Comparison of ENCODE assay signal across 8 mouse cellular contexts in the genomic region with DNA sequence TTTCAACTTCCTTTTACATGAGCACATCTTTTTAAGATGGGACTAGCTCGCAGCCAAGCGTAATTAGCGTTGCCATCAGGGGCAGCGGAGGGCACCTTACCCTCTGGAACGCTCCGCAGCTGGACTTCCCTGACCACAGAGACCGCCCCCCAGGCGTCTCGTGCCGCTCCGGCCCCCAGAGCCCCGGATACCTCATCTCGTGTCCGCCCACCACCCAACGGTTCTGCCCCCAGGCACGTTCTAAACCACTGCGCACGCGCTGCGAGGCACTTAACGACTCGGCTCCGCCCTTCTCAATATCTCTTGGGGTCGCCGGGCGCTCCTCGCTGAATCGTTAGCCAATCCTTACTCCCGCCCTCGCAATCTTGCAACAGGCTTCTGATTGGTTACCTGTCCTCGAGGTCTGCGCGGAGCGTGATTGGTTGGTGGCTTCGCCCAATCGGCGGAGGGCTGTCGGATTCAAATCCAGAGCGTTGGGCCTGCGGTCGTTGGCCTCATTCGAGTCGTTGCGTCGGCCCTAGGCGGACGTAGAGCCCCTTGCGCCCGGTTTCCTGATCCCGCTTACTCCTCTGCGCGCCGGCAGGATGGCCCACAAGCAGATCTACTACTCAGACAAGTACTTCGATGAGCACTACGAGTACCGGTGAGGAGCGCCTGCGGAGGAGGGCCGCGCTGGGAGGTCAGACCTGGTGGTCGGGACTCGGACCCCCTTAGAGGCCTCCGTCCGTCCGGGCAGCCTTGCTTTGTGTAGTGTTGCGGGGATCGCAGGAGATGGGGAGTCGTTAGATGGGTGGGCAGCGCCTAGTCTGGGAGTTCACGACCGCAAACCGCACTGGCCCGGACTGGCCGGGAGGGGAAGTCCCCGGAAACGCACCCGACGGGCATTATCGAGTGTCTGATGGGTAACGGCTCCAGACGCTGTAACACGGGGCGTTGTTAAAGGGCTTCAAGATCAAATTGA. TPM values are rescaled to one million over a fixed set of nuclear protein-coding genes. Genes with fewer than 3 reads are reported as not detected.
DNase-seq lines count a peak whose midpoint lies in the region; ATAC-seq lines count a peak whose summit lies in the region.

Gene Cks2, plus strand, starts transcription at position 404 of the 961 bp plus-strand sequence.

- peak within 1 kb of the TSS; percentile 80 for H3K4me2 ChIP-seq in heart, embryonic 13.5 days
- peak within 1 kb of the TSS; percentile 84 for H3K4me2 ChIP-seq in liver, embryonic 12.5 days
- H3K4me2 ChIP-seq in stomach, embryonic 15.5 days: peak within 1 kb of the TSS; percentile 62

- peaks cover 7% of the 10 kb centered on the region; the same call in 1 of the 2 replicates for H3K36me3 ChIP-seq in heart, embryonic 13.5 days
- peaks cover 22% of the 10 kb centered on the region for H3K36me3 ChIP-seq in liver, embryonic 12.5 days
- H3K36me3 ChIP-seq in stomach, embryonic 15.5 days: no peaks in the 10 kb centered on the region

- H3K9me3 ChIP-seq in heart, embryonic 13.5 days: no peaks in the 10 kb centered on the region
- no peaks in the 10 kb centered on the region for H3K9me3 ChIP-seq in liver, embryonic 12.5 days (replicated peaks)
- H3K9me3 ChIP-seq in stomach, embryonic 15.5 days: no peaks in the 10 kb centered on the region

- peak; percentile 99 for DNase-seq in CD4-positive, CD25-positive, alpha-beta regulatory T cell, adult 2 months (ENCODE audit: low read depth, low spot score)
- DNase-seq in fat pad, adult 2 months (ENCODE audit: extremely low read depth, low read depth, low spot score): peak; percentile 82
- DNase-seq in kidney, postnatal 10 days: peak; percentile 98
- DNase-seq in natural killer cell, adult 2 months (ENCODE audit: low spot score in 2 of 2): peak; percentile 97 to 98

- WGBS in heart, embryonic 13.5 days: under 1% methylated on average over 83 of the region's 83 CpGs
- WGBS in liver, embryonic 12.5 days (ENCODE audit: insufficient replicate concordance): 1% methylated on average over 83 of the region's 83 CpGs
- WGBS in stomach, embryonic 15.5 days: under 1% methylated on average over 83 of the region's 83 CpGs

- H3K27me3 ChIP-seq in heart, embryonic 13.5 days (replicated peaks): no peaks in the 10 kb centered on the region
- no peaks in the 10 kb centered on the region for H3K27me3 ChIP-seq in liver, embryonic 12.5 days (replicated peaks)
- no peaks in the 10 kb centered on the region for H3K27me3 ChIP-seq in stomach, embryonic 15.5 days (replicated peaks)

- H3K4me1 ChIP-seq in brown adipose tissue, adult 24 weeks (ENCODE audit: control insufficient read depth, insufficient read depth, insufficient read length, low read length): no peaks in the 10 kb centered on the region
- peaks cover 32% of the 10 kb centered on the region for H3K4me1 ChIP-seq in heart, embryonic 13.5 days
- peaks cover 49% of the 10 kb centered on the region for H3K4me1 ChIP-seq in liver, embryonic 12.5 days
- H3K4me1 ChIP-seq in stomach, embryonic 15.5 days: peaks cover 16% of the 10 kb centered on the region; the same call in 1 of the 2 replicates

- peak within 1 kb of the TSS; percentile 94 for H3K9ac ChIP-seq in heart, embryonic 13.5 days
- peak within 1 kb of the TSS; percentile 99 for H3K9ac ChIP-seq in liver, embryonic 12.5 days
- H3K9ac ChIP-seq in stomach, embryonic 15.5 days: peak within 1 kb of the TSS; percentile 58

- peak within 1 kb of the TSS; percentile 87 for H3K4me3 ChIP-seq in brown adipose tissue, adult 24 weeks (ENCODE audit: insufficient read depth, low read depth, low read length)
- H3K4me3 ChIP-seq in heart, embryonic 13.5 days: peak within 1 kb of the TSS; percentile 92
- peak within 1 kb of the TSS; percentile 92 for H3K4me3 ChIP-seq in liver, embryonic 12.5 days
- H3K4me3 ChIP-seq in stomach, embryonic 15.5 days (replicated peaks): peak within 1 kb of the TSS; percentile 66

- 0 out of 2 replicates have a peak within 1 kb of the TSS, but pooled peaks have one; percentile 27 for H3K27ac ChIP-seq in brown adipose tissue, adult 24 weeks (replicated peaks; ENCODE audit: low read depth, low read length)
- H3K27ac ChIP-seq in heart, embryonic 13.5 days (replicated peaks): peak within 1 kb of the TSS; percentile 87
- peak within 1 kb of the TSS; percentile 95 for H3K27ac ChIP-seq in liver, embryonic 12.5 days
- peak within 1 kb of the TSS; percentile 79 for H3K27ac ChIP-seq in stomach, embryonic 15.5 days

- peak; percentile 94 for ATAC-seq in heart, embryonic 13.5 days (ENCODE audit: extremely low read depth, insufficient number of reproducible peaks, low FRiP score, low TSS enrichment)
- ATAC-seq in liver, embryonic 12.5 days: peak; percentile 93
- peak; percentile 97 for ATAC-seq in stomach, embryonic 15.5 days (ENCODE audit: insufficient read depth, low FRiP score, low read depth)

RNA-seq across cellular contexts. Expression of gene Cks2, which starts in this region (rescaled TPM):
- 4.1 and 5.5 TPM in 2 replicates for polyA plus RNA-seq in brown adipose tissue, adult 24 weeks (2012; ENCODE audit: insufficient read depth, insufficient read length, missing spikeins)
- polyA plus RNA-seq in heart, embryonic 13.5 days (2015; fragmentation: Nextera tagmentation; extraction: Ambion mirVana): 272 and 303 TPM in 2 replicates
- 405 and 413 TPM in 2 replicates for polyA plus RNA-seq in liver, embryonic 12.5 days (2016; fragmentation: Nextera tagmentation; extraction: Ambion mirVana)
- polyA plus RNA-seq in stomach, embryonic 15.5 days (2015; fragmentation: Nextera tagmentation; extraction: Ambion mirVana): 304 and 342 TPM in 2 replicates

Comparison
In these comparisons a context has a peak if more than half of its experiments do, and no peak if none do; other contexts are left out.
1. Peak in every context shown above with its lines: DNase-seq, ATAC-seq, H3K4me3 ChIP-seq and H3K27ac ChIP-seq.
2. RNA of gene Cks2 (polyA plus RNA-seq): 405 to 413 TPM in liver, embryonic 12.5 days, 304 to 342 TPM in stomach, embryonic 15.5 days and 272 to 303 TPM in heart, embryonic 13.5 days; 4.1 to 5.5 TPM in brown adipose tissue, adult 24 weeks; every median in the first group is over 10 times any median in the second.
3. H3K27ac ChIP-seq: peak in every context shown above with its lines; median percentile 95 in liver, embryonic 12.5 days; 87 in heart, embryonic 13.5 days; 79 in stomach, embryonic 15.5 days; 27 in brown adipose tissue, adult 24 weeks.